Mouse (Mus musculus): ENCODE results near the gene Reck. TPM values are rescaled to one million over a fixed set of nuclear protein-coding genes. Genes with fewer than 3 reads are reported as not detected.

Gene Reck
- 7.7 TPM for polyA plus RNA-seq (2017; shearing (Covaris generic))

DNA sequence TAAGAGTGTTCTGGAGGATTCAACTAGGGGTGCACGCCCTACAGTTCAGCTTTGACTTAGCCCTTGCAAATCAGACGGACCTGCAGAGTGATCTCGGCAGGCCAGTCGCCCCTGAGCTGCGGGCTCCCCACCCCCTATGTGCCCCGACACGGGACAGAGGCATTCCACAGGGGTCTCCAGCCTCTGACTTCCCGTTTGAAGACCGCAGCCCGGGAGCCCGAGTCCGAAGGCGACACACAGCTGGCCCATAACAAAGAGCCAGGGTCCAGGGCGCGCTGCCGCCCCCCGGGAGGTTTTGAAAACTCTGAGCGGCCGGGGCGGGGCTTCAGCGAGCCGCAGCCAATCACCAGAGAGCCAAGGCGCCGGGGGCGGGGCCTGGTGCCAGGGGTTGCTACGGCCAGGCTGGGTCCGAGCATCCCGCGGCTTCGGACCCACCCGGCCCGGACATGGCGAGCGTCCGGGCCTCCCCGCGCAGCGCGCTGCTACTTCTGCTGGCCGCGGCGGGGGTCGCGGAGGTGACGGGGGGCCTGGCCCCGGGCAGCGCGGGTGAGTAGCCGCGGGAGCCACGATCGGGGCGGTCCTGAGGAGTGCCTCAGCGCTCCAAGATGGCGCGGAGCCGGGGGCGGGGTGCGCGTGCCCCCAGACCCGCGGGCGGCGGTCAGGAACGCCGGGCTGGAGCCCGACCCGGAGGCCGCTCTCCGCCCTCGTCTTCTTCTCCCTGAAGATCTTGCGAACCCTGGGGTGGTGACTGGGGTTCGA lies at the start of gene Reck:
Reck (plus strand) TSS at position 371 of the 759 bp plus-strand sequence.

DNA sequence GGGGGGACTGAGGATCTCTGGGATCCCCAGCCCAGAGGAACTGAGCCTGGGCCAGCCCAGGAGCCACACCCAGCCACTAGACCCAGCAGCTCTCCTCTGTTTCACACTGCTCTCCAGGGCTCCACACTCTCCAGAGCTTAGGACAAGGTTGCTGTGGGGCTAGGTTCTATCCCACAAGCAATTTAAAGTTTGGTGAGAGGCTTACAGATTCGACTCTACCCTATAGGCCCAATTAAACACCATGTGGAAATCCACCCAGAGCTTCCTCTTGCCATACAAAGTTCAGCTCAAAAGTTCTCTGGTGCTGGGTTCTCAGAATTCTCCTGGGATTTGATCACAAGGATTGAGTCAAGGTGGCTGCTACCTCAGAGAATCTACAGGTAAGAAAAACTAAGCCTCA lies 35.2 kb upstream of the Reck start, which contains the start of gene Olfr157:
Olfr157 (minus strand) TSS at position 101 of the 400 bp plus-strand sequence.

DNA sequence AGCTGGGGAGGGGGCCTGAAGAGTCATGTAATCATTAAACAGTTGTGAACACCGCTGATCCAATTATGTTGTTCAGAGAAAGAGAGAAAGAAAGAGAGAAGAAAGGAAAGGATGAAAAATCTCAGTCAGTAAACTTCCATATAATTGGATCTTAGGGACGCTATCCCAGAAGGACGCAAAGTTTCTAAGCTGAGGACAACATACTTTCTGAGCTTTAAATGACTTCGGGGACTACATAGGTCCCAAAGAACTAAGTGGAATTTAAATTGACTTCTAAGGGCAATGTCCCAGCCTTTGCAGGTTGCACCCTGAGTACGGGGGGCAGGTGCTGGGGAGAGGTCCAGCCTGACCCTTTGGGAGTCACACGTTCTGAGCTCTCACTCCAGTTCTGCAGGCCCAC lies 24.1 kb upstream of the Reck start, which contains the start of gene Olfr155:
Olfr155 (plus strand) TSS at position 301 of the 400 bp plus-strand sequence.

DNA sequence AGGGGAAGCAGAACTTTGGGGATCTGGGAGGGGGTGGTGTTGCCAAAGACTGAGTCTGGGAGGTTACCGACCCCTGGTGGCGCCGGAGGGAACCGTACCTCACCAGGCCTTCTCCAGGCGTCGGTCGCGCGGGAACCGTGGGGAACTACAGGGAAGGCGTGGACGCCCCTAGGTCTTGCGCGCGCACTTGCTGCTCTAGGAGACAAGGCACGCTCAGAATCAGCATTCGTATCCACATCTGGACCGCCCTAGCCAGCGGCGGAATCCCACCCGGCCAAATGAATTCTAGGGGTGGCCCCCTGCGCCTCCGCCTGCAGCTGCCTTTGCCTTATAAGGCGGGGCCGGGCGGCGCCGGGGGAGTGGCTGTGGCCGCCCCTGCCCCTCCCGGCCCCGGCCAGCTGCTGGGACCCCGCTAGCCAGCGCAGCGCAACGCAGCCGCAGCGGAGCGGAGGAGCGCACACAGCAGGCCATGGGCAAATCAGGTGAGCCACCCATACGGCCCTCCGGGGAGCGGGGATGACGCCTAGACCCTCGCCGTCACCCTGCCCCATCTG lies 82.0 kb downstream of the Reck start, which contains the start of gene Glipr2:
Glipr2 (plus strand) TSS at position 110 of the 554 bp plus-strand sequence.

DNA sequence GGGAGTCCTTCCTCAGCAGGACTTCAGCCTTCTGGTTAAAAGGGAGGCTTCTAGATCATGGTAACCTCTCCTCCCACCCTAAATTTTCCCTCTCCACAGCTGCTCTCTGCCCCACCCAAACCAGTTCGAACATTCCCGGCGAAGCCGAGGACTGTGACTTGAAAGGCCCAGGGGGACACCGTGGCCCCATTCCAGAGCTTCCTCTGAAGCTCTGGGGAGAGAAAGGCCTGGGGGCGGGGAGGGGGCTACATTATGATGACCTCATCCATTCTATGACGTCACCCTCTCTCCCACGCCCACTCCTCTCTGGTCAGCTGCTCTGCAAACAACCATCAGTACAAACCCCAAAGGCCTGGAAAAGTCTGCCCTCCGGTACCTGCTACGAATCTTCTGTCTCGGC lies 107.9 kb downstream of the Reck start, which contains the start of gene Ccin:
Ccin (plus strand) TSS at position 303 of the 400 bp plus-strand sequence.

Other genes starting within 250 kb of the Reck start
- gene Npr2, start 243.6 kb upstream of the Reck start, polyA plus RNA-seq (2017; shearing (Covaris generic)) = 0.13 TPM
- not detected for gene Spag8, start 221.9 kb upstream of the Reck start, polyA plus RNA-seq (2017; shearing (Covaris generic))
- 54.9 TPM for gene Hint2, start 219.1 kb upstream of the Reck start, polyA plus RNA-seq (2017; shearing (Covaris generic))
- 1.4 TPM for gene Tmem8b, start 206.6 kb upstream of the Reck start, polyA plus RNA-seq (2017; shearing (Covaris generic))
- gene Fam221b, start 206.4 kb upstream of the Reck start, polyA plus RNA-seq (2017; shearing (Covaris generic)) = 1.5 TPM
- gene Olfr70, start 174.7 kb upstream of the Reck start, polyA plus RNA-seq (2017; shearing (Covaris generic)) = not detected
- gene Olfr71, start 165.3 kb upstream of the Reck start, polyA plus RNA-seq (2017; shearing (Covaris generic)) = 0.15 TPM
- not detected for gene Hrct1, start 148.3 kb upstream of the Reck start, polyA plus RNA-seq (2017; shearing (Covaris generic))
- 0.41 TPM for gene Spaar, start 145.5 kb upstream of the Reck start, polyA plus RNA-seq (2017; shearing (Covaris generic))
- not detected for gene Olfr159, start 104.5 kb upstream of the Reck start, polyA plus RNA-seq (2017; shearing (Covaris generic))
- gene Olfr156, start 51.6 kb upstream of the Reck start, polyA plus RNA-seq (2017; shearing (Covaris generic)) = 0.95 TPM
- 0.35 TPM for gene Olfr157, start 35.3 kb upstream of the Reck start, polyA plus RNA-seq (2017; shearing (Covaris generic))
- gene Olfr155, start 24.0 kb upstream of the Reck start, polyA plus RNA-seq (2017; shearing (Covaris generic)) = 0.22 TPM
- 183 TPM for gene Glipr2, start 81.9 kb downstream of the Reck start, polyA plus RNA-seq (2017; shearing (Covaris generic))
- gene Ccin, start 108.0 kb downstream of the Reck start, polyA plus RNA-seq (2017; shearing (Covaris generic)) = not detected
- gene Clta, start 128.9 kb downstream of the Reck start, polyA plus RNA-seq (2017; shearing (Covaris generic)) = 188 TPM
- 43.9 TPM for gene Gne, start 208.6 kb downstream of the Reck start, polyA plus RNA-seq (2017; shearing (Covaris generic))